Mouse (Mus musculus) testis, postnatal 10 days (tissue): ENCODE data around the gene Slc7a15.
"Not testable (repeated sequence)": the region's sequence is repeated elsewhere in the genome, so short reads cannot be mapped to it uniquely, and the experiment has no call there.

Experiments used
- DNase-seq: peaks from one replicate; pipeline ENCODE4 v3.0.0; 2021; ENCODE audit warnings: low spot score

The Slc7a15 gene

DNA sequence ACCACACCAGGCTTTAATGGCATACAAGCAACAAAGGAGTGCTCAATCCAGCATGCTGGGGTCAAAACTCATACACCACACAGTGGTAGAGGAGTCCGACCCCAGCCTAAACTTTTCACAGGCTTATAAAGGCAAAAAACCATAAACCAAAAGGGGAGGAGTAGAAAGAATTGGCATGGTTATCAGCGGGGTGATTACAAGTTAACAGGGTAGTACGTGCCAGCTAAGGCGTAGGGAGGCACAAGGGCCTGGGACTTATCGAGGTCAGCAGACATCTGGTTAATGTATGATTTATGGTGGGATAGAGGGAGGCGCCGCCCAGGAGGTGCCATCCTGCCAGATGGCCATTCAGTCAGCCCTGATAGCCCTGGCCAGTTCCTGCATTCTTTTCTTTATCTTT is at the start of gene Slc7a15:
TSS of gene Slc7a15 (minus strand) at position 101 of the 400 bp plus-strand sequence.
- DNase-seq: not testable (repeated sequence)

GRCm38 (mm10) chr12:8648211-8648610 is 49.3 kb upstream of the Slc7a15 start:
- DNase-seq: not testable (repeated sequence)

DNA sequence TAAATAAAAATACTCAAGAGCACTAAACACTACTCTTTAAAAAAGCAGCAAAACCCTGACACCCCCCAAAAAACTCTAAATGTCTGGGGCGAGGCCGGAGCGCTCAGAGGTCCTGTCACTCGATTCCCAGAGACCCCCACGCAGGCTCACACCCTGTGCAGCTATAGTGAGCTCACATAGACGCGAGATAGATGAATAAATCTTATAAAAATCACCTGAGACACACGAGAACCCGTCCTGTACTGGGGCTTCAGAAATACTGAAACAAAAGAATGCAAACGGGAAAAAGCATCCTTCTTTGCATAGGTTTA is 42.5 kb upstream of the Slc7a15 start:
- peak; percentile 46 for DNase-seq

DNA sequence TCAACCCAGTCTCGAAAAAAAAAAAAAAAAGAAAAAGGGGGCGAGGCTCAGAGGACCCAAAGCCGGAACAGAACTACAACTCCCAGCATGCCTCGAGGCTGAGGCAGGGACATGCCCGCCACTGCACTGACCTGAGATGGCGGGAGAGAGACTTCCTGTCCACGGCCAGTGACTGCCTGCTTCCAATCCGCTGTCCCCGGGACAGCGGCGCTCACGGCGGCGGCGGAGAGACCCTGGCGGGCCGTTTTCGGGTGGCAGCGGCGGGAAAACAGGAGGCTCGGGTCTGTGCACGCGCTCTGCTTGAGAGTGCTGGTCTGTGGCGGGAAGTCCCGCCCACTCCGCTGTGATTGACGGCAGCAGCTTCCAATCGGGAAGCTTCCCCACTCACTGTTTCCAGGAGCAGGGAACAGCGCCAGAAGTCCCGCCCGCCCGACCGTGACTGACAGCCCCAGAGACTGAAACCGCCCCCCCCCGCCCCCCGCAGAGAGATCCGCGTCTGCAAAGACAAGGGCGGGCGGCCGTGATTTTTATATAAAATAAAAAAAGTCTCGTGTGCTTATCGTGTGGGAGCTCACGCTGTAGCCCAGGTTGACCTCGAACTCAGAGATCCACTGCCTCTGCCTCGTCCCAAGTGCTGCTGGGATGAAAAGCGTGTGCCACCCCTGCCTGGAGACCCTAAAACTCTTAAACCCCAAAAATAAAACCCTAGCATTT is 42.0 kb upstream of the Slc7a15 start:
- peak; percentile 99 for DNase-seq

DNA sequence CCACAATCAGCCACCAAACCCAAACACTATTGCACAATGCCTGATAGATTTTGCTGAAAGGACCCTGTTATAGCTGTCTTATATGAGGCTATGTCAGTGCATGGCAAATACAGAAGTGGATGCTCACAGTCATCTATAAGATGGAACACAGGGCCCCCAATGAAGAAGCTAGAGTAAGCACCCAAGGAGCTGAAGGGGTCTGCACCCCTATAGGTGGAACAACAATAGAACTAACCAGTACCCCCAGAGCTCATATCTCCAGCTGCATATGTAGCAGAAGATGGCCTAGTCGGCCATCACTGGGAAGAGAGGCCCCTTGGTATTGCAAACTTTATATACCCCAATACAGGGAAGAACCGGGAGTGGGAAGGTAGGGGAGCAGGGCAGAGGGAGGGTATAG is 41.3 kb upstream of the Slc7a15 start:
- not testable (repeated sequence) for DNase-seq

DNA sequence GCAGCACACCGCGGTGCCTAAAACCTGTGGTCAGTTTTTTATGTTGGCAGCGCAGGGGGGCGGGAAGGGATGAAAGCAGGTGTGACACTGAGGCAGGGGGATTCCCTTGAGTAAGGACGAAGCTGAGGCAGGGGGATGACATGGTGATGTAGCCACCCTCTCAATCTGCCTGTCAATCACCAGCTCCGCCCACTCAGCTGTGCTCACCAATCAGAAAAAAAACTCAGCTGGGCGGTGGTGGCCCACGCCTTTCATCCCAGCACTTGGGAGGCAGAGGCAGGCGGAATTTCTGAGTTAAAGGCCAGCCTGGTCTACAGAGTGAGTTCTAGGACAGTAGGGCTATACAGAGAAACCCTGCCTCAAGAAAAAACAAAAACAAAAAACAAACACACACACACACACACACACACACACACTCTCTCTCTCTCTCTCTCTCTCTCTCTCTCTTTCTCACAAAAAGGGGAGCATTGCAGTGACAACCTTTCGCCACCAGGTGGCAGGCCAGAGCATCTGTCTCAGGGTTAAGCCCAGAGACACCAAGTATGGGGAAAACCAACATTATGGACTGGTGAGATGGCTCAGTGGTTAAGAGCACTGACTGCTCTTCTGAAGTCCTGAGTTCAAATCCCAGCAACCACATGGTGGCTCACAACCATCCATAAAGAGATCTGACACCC is 39.7 kb upstream of the Slc7a15 start:
- DNase-seq: peak; percentile 86

- DNase-seq: no peak
Observed at GRCm38 (mm10) chr12:8636945-8637344, 38.1 kb upstream of the Slc7a15 start.

DNA sequence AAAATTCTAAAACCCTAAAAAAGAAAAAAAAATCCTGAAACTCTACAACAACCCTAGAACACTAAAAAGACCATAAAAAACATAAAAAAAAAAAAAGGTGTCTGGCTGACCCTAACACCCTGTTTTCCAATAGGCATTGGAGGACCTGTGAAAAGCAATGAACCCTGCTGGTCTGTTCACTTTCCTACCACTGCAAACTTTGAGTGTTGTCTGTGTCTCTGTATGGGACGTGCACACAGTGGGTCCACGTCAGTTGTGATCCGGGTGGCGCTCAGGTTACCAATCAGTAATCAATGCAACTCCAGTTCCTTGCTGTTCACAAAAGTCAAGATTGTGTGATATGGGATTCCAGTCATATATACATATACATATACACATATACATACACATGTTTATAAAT is 36.7 kb upstream of the Slc7a15 start:
- no peak for DNase-seq

DNA sequence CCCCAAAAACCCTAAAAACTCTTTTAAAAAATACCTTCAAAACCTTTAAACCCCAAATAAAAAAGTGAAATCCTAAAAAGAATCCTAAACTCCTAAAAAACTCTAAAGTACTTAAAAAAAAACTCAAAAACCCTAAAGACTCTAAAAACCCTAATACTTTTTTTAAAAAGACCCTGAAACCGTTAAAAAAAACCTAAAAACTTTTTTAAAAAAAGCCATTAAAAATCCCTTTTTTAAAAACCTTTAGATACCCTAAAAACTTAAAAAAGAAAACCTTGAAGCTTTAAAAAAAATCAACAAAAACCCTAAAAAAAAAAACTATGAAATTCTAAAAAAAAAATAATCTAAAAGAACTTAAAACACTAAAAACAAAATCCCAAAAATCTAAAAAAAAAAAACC is 35.4 kb upstream of the Slc7a15 start:
- no peak for DNase-seq

DNA sequence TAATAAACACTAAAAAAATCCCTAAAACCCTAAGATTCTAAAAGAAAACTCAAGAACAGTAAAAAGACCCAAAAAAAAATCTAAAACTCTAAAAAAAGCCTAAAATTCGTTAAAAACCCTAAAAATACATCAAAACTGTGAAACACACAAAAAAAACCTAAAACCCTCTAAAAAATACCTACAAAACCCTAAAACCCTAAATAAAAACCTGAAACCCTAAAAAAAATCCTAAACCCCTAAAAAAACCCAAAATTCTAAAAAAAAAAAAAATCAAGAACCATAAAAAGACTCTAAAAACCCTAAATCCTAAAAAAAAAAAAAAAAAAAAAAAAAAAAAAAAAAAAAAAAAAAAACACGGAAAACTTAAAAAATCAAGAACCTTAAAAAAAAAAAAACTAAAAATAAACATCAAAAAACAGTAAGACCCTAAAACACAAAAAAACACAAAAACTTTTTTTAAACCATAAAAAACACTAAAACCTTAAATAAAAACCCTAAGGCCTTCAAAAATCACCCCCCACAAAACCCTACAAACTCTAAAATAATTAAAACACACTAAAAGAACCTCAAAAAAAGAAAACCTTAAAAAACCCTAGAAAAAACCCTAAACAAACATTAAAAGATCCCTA is 34.0 kb upstream of the Slc7a15 start:
- DNase-seq: no peak

DNA sequence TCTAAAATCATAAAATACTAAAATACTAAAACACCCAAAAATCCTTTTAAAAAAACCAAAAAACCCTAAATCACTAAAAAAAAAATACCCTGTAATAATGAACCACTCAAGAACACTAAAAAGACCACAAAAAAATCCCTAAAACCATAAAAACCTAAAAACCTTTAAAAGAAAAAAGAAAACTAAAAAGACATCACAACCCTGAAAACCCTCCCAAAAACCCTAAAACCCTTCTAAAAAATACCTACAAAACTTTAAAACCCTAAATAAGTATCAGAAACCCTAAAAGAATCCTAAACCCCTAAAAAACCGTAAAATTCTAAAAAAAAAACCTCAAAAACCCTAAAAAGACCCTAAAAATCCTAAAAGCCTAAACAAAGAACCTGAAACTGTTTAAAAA is 32.8 kb upstream of the Slc7a15 start:
- no peak for DNase-seq

DNA sequence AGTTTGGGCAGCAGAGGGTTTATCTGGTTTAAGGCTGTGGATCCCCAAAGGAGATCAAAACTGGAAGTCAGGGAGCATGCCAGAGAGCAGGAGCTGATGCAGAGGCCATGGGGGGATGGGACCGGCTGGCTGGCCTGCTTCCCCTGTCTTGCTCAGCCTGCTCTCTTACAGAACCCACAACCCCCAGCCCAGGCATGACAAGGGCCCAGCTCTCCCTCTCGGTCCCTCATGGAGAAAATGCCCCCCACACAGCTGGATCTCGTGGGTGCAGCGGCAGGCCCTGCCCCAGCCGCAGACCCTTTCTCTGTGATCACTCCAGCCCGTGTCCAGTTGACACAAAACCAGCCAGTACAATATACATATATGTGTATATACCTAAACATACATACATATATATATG is 30.7 kb upstream of the Slc7a15 start:
- no peak for DNase-seq

DNA sequence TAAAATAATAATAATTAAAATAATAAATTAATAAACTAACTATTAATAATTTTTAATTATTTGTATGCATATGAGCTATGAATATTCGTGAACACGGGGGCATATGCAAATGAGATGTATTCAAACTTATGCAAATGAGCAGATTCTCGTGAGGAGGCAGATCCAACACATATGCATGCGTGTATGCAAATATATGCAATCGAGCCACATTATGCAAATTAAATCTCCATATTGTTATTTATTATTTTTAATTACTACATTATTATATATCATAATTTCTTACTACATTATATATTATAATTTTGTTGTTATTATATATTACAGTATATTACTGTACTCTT is 21.8 kb upstream of the Slc7a15 start:
- DNase-seq: no peak

DNA sequence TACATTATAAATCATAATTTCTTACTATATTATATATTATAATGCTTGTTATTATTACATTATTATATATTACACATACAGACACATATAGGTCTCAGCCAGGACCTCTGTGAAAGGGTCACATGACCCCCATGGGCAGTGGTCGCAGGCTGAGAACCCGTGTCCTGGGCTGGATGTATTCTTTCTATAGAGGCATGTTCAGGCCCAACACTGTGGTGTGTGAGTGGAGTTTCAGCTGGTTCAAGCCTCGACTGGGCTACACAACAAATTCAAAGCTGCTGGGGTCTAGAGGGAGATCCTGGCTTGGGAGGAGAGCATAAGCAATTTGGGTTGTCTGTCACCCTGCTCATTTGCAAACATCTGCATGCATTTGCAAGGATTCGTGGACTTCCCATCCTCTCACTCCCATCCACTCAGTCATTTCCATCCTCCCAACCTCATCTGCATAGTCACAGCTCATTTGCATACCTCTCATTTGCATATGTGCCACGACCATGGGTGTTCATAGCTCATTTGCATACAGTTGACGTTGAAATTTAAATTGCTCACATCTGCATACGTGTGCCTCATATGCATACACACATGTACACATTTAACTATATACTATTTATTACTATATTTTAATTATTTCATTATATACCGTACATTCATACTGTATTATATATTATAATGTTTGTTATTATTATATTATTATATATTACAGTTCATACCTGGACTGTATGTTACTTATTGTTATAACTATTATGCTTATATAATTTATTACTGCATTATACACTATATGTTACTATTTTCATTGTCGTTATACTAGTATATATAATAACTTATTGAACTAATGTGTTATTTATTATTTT is 21.2 kb upstream of the Slc7a15 start:
- DNase-seq: no peak

DNA sequence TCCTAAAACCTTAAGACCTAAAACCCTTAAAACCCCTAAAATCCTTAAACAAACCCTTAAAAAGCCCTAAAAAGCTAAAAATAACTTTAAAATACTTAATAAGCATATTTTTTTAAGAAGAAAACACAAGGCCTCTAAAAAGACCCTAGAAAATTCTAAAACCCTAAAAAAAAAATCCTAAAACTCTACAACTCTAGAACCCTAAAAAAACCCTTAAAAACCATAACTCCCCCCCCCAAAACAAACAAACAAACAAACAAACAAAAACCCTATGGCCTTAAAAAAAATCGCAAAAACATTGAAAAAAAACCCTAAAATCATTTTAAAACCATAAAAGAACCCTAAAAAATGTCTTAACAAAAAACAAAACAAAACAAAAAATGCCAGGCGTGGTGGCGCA is 19.4 kb upstream of the Slc7a15 start:
- no peak for DNase-seq

GRCm38 (mm10) chr12:8609070-8609469 is 10.2 kb upstream of the Slc7a15 start:
- DNase-seq: no peak

- DNase-seq: no peak
Observed at GRCm38 (mm10) chr12:8595611-8596010, 3.3 kb downstream of the Slc7a15 start.

DNA sequence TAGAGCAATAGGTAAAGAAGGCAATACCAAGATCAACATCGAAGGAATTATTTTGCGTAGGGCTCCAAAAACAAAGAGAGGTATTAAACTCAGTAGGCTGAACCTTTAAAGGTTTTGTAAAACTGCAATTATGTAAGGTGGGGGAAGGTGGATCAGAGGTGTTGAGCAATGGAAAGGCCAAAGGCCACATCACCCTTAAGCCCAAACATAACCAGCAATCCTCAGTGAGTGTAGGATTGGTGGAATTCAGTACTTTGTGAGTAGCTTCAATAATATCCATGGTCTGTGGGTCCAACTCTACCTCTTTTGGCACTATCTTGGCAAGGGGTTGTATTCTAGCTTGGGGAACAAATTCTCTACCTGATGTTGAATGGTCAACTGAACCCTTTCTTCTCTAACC is 7.5 kb downstream of the Slc7a15 start:
- not testable (repeated sequence) for DNase-seq

DNA sequence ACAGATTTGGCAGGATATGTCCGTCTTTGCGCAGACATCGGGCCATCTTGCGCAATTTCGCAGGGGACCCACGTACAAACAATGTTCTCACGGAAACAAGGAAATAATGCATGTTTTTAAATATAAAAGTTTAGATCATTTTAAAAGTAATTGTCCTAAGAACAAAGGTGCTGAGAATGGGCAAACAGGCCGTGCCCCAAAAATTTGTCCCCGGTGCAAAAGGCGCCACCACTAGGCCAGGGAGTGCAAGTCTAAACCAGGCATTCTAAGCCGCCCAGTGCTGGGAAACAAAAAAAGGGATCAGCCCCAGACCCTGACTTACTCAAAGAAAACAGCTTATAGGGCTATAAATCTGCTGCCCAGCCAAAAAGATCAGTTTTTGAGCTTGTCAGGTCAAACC is 25.5 kb downstream of the Slc7a15 start:
- no peak for DNase-seq

DNA sequence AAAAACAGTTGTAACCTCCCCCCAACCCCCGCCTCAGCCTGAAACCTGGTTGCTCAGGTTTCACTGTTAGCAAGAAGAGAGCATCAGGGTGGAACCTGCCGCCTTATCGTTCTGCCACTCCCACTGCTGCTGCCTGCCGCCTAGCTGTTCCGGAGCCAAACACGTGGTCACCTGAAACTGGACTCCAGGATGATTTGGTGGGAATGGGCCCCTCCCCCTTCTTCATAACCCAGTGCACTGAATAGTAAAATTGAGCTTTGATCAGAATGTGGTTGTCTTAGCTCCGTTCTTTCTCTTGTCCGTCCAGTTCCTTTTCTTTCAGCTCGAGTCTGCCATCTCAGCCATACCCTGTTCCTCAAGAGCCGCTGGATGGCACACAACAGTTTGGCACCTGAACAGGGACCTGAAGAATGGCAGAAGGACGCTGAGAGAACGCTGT is 26.9 kb downstream of the Slc7a15 start:
- not testable (repeated sequence) for DNase-seq

- not testable (repeated sequence) for DNase-seq
Observed at GRCm38 (mm10) chr12:8571287-8571902, 27.5 kb downstream of the Slc7a15 start.

DNA sequence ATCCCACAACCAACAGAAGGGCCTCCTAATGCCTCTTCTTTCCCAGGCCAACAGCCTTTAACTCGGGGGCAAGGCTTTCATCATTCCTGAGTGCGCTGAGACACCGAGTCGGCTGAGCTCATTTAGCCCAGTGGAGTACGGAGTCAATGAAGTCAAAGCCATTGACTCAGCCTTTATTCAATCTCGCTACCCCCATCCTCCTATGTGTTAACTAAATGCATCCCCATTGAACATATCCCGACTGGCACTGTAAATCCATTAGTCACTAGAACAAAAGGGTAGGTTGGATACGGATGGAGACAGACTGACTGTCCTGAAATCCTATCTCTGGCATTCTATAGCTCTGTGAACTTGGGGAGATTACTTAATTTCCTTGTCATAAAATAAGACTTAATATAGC is 36.7 kb downstream of the Slc7a15 start:
- DNase-seq: not testable (repeated sequence)
